Mouse (Mus musculus) hindbrain, embryonic 14.5 days (tissue): ENCODE measurements at regions not wholly inside any gene's neighbourhood (a gene's known extent, or its start where the extent isn't known, plus 50 kb on each side); places are given as distances from the start of the nearest gene placed in this dataset.
A peak's percentile ranks its signal among the peaks of the same experiment; 100 is the strongest.

ENCODE experiments used
- ATAC-seq: fragments of 200-750 bp; cut with Nextera tagmentation; 2 replicates; pipeline ENCODE4 v1.8.0; 2017; ENCODE audit warnings: moderate number of reproducible peaks, mild to moderate bottlenecking, moderate TSS enrichment, moderate library complexity; ENCODE audit not compliant: low FRiP score
- DNase-seq: peaks from one replicate; pipeline ENCODE4 v3.0.0-alpha.2; 2015; ENCODE audit warnings: low spot score
- H3K27ac ChIP-seq: fragments of 300-500 bp; sonication (generic); 2 replicates; pipeline ENCODE4 v1.5.1; 2014; ENCODE audit warnings: mild to moderate bottlenecking, moderate library complexity
- H3K27me3 ChIP-seq: fragments of 300-500 bp; sonication (generic); 2 replicates; pipeline ENCODE4 v1.6.1; 2014; ENCODE audit warnings: mild to moderate bottlenecking, low read length, mixed read lengths; ENCODE audit not compliant: control insufficient read depth, insufficient read depth
- H3K36me3 ChIP-seq: fragments of 300-500 bp; sonication (generic); replicated peaks from 2 replicates; pipeline ENCODE4 v1.6.1; 2014; ENCODE audit not compliant: control insufficient read depth, insufficient read depth
- H3K4me1 ChIP-seq: fragments of 300-500 bp; sonication (generic); replicated peaks from 2 replicates; pipeline ENCODE4 v1.6.1; 2014; ENCODE audit warnings: antibody characterized with exemption, low read length, mixed read lengths; ENCODE audit not compliant: control insufficient read depth, insufficient read depth
- H3K4me2 ChIP-seq: fragments of 300-500 bp; sonication (generic); replicated peaks from 2 replicates; pipeline ENCODE4 v1.6.1; 2014; ENCODE audit warnings: mild to moderate bottlenecking, moderate library complexity
- H3K4me3 ChIP-seq: fragments of 300-500 bp; sonication (generic); replicated peaks from 2 replicates; pipeline ENCODE4 v1.5.1; 2014; ENCODE audit warnings: mild to moderate bottlenecking, low read length
- H3K9ac ChIP-seq: fragments of 300-500 bp; sonication (generic); 2 replicates; pipeline ENCODE4 v1.6.1; 2014
- H3K9me3 ChIP-seq: fragments of 300-500 bp; sonication (generic); 2 replicates; pipeline ENCODE4 v1.6.1; 2016; ENCODE audit warnings: low read length; ENCODE audit not compliant: control insufficient read depth
- WGBS: fragments of 180-500 bp; shearing (Covaris S2); extraction: QIAGEN DNeasy Blood & Tissue Kit; methylation state at CpG from one replicate; pipeline ENCODE4 v1.1.7; 2014; 5-methylcytosine and 5-hydroxymethylcytosine counted together

GRCm38 (mm10) chr6:126371489-126371888 is 163.7 kb downstream of the Kcna5 start:
- no peaks in the 10 kb centered on the region for H3K9me3 ChIP-seq
- no peaks in the 10 kb centered on the region for H3K4me1 ChIP-seq
- H3K36me3 ChIP-seq = no peaks in the 10 kb centered on the region
- no peak overlapping the region for H3K27ac ChIP-seq
- no peak for ATAC-seq
- H3K27me3 ChIP-seq = no peaks in the 10 kb centered on the region
- 86% methylated on average over 2 of the region's 2 CpGs for WGBS
- no peak overlapping the region for H3K9ac ChIP-seq
- DNase-seq = no peak
- no peak overlapping the region for H3K4me2 ChIP-seq
- no peak overlapping the region for H3K4me3 ChIP-seq

- Histone ChIP-seq H3K9ac (no peak overlapping the region), H3K4me1 (no peaks in the 10 kb centered on the region), H3K27me3 (no peaks in the 10 kb centered on the region), H3K4me3 (no peak overlapping the region), H3K36me3 (no peaks in the 10 kb centered on the region), H3K27ac (no peak overlapping the region), H3K9me3 (no peaks in the 10 kb centered on the region), H3K4me2 (no peak overlapping the region)
- 89% methylated on average over 8 of the region's 8 CpGs for WGBS
- no peak for ATAC-seq
- DNase-seq = no peak
These were observed 169.7 kb downstream of the Kcna5 start for GRCm38 (mm10) chr6:126365495-126365894.

- H3K27me3 ChIP-seq = no peaks in the 10 kb centered on the region
- no peak for ATAC-seq
- H3K27ac ChIP-seq = no peak overlapping the region
- no peaks in the 10 kb centered on the region for H3K36me3 ChIP-seq
- no peak overlapping the region for H3K4me2 ChIP-seq
- DNase-seq = no peak
- H3K9ac ChIP-seq = no peak overlapping the region
- 55% methylated on average over 3 of the region's 3 CpGs for WGBS
- no peaks in the 10 kb centered on the region for H3K9me3 ChIP-seq
- no peaks in the 10 kb centered on the region for H3K4me1 ChIP-seq
- no peak overlapping the region for H3K4me3 ChIP-seq
These were observed 172.9 kb downstream of the Kcna5 start for GRCm38 (mm10) chr6:126362331-126362730.

GRCm38 (mm10) chr6:126353346-126353745 is 181.9 kb downstream of the Kcna5 start:
- Histone ChIP-seq H3K4me2 (no peak overlapping the region), H3K27me3 (no peaks in the 10 kb centered on the region), H3K27ac (no peak overlapping the region), H3K4me3 (no peak overlapping the region), H3K9me3 (no peaks in the 10 kb centered on the region), H3K9ac (no peak overlapping the region), H3K4me1 (no peaks in the 10 kb centered on the region; the same call in 1 of the 2 replicates), H3K36me3 (no peaks in the 10 kb centered on the region)
- ATAC-seq (peak; percentile 69; the same call in 1 of the 2 replicates), DNase-seq (peak; percentile 65)
- 12% methylated on average over 2 of the region's 2 CpGs for WGBS

GRCm38 (mm10) chr6:126350476-126350875 is 183.8 kb upstream of the Ntf3 start:
- Histone ChIP-seq H3K27me3 (no peaks in the 10 kb centered on the region), H3K9ac (no peak overlapping the region), H3K4me2 (no peak overlapping the region), H3K4me3 (no peak overlapping the region), H3K4me1 (no peaks in the 10 kb centered on the region; the same call in 1 of the 2 replicates), H3K36me3 (no peaks in the 10 kb centered on the region), H3K27ac (no peak overlapping the region), H3K9me3 (no peaks in the 10 kb centered on the region)
- DNase-seq (no peak), ATAC-seq (no peak)
- 76% methylated on average over 2 of the region's 2 CpGs for WGBS

GRCm38 (mm10) chr6:126349905-126350304 is 183.2 kb upstream of the Ntf3 start:
- Histone ChIP-seq H3K9me3 (no peaks in the 10 kb centered on the region), H3K27ac (no peak overlapping the region), H3K36me3 (no peaks in the 10 kb centered on the region), H3K9ac (no peak overlapping the region), H3K4me2 (no peak overlapping the region), H3K4me3 (no peak overlapping the region), H3K27me3 (no peaks in the 10 kb centered on the region), H3K4me1 (no peaks in the 10 kb centered on the region; the same call in 1 of the 2 replicates)
- 49% methylated on average over 2 of the region's 2 CpGs for WGBS
- no peak for DNase-seq
- no peak for ATAC-seq

GRCm38 (mm10) chr6:126345221-126345620 is 178.5 kb upstream of the Ntf3 start:
- Histone ChIP-seq H3K27ac (peak overlapping the region; percentile 46; the same call in 1 of the 2 replicates), H3K4me2 (no peak overlapping the region), H3K4me3 (no peak overlapping the region), H3K9me3 (no peaks in the 10 kb centered on the region), H3K36me3 (no peaks in the 10 kb centered on the region), H3K9ac (no peak overlapping the region), H3K4me1 (no peaks in the 10 kb centered on the region), H3K27me3 (no peaks in the 10 kb centered on the region)
- DNase-seq (peak; percentile 38), ATAC-seq (peak; percentile 65; the same call in 1 of the 2 replicates)
- 44% methylated on average over 5 of the region's 5 CpGs for WGBS

GRCm38 (mm10) chr6:126340098-126340610 is 173.4 kb upstream of the Ntf3 start:
- ATAC-seq (peak; percentile 34; the same call in 1 of the 2 replicates), DNase-seq (no peak)
- Histone ChIP-seq H3K9me3 (no peaks in the 10 kb centered on the region), H3K27ac (no peak overlapping the region), H3K4me3 (no peak overlapping the region), H3K4me1 (peaks cover 3% of the 10 kb centered on the region; the same call in 1 of the 2 replicates), H3K27me3 (no peaks in the 10 kb centered on the region), H3K9ac (no peak overlapping the region), H3K36me3 (no peaks in the 10 kb centered on the region), H3K4me2 (no peak overlapping the region)
- WGBS = 62% methylated on average over 10 of the region's 10 CpGs

GRCm38 (mm10) chr6:126337711-126338110 is 171.0 kb upstream of the Ntf3 start:
- DNase-seq (no peak), ATAC-seq (no peak)
- no peaks in the 10 kb centered on the region for H3K36me3 ChIP-seq
- peaks cover 3% of the 10 kb centered on the region; the same call in 1 of the 2 replicates for H3K4me1 ChIP-seq
- no peak overlapping the region for H3K4me3 ChIP-seq
- no peak overlapping the region for H3K27ac ChIP-seq
- H3K9me3 ChIP-seq = no peaks in the 10 kb centered on the region
- WGBS = 85% methylated on average over 8 of the region's 8 CpGs
- no peak overlapping the region for H3K9ac ChIP-seq
- no peak overlapping the region for H3K4me2 ChIP-seq
- H3K27me3 ChIP-seq = no peaks in the 10 kb centered on the region

GRCm38 (mm10) chr6:126334258-126334657 is 167.5 kb upstream of the Ntf3 start:
- Histone ChIP-seq H3K9ac (no peak overlapping the region), H3K4me1 (no peaks in the 10 kb centered on the region), H3K36me3 (no peaks in the 10 kb centered on the region), H3K4me2 (no peak overlapping the region), H3K27ac (no peak overlapping the region), H3K9me3 (no peaks in the 10 kb centered on the region), H3K4me3 (no peak overlapping the region), H3K27me3 (no peaks in the 10 kb centered on the region)
- ATAC-seq (no peak), DNase-seq (no peak)
- 83% methylated on average over 8 of the region's 8 CpGs for WGBS
